Mouse (Mus musculus): ENCODE measurements around the gene Lce1d. TPM values are rescaled to one million over a fixed set of nuclear protein-coding genes. Genes with fewer than 3 reads are reported as not detected.
"Not testable (repeated sequence)": the region's sequence is repeated elsewhere in the genome, so short reads cannot be mapped to it uniquely, and the experiment has no call there.

Lce1d gene
- total RNA-seq (2022) = not detected

GRCm38 (mm10) chr3:92687110-92687509, at the start of gene Lce1d:
Lce1d (minus strand) TSS chr3:92687210.
- DNase-seq (ENCODE audit: low spot score in 2 of 2) = no peak

- no peak for DNase-seq (ENCODE audit: low spot score in 2 of 2)
Measured at GRCm38 (mm10) chr3:92722631-92723030, 35.6 kb upstream of the Lce1d start.

GRCm38 (mm10) chr3:92720250-92720649, 33.2 kb upstream of the Lce1d start, which contains the start of gene Lce1f:
Lce1f (minus strand) TSS chr3:92720350.
- DNase-seq (ENCODE audit: low spot score in 2 of 2) = no peak

GRCm38 (mm10) chr3:92715122-92715521, 28.1 kb upstream of the Lce1d start:
- DNase-seq (ENCODE audit: low spot score in 2 of 2) = no peak

GRCm38 (mm10) chr3:92708974-92709373, 22.0 kb upstream of the Lce1d start, which contains the start of gene Lce1e:
Lce1e (minus strand) TSS chr3:92709074.
- DNase-seq (ENCODE audit: low spot score in 2 of 2) = no peak

- DNase-seq (ENCODE audit: low spot score in 2 of 2) = no peak
Measured at GRCm38 (mm10) chr3:92694613-92695012, 7.6 kb upstream of the Lce1d start.

GRCm38 (mm10) chr3:92691688-92692087, 4.7 kb upstream of the Lce1d start:
- no peak for DNase-seq (ENCODE audit: low spot score in 2 of 2)

- not testable (repeated sequence) for DNase-seq (ENCODE audit: low spot score in 2 of 2)
Measured at GRCm38 (mm10) chr3:92689154-92689553, 2.1 kb upstream of the Lce1d start.

GRCm38 (mm10) chr3:92678947-92679346, 8.1 kb downstream of the Lce1d start, which contains the start of gene Lce1c:
Lce1c (plus strand) TSS chr3:92679247.
- DNase-seq (ENCODE audit: low spot score in 2 of 2) = no peak

GRCm38 (mm10) chr3:92670215-92670614, 16.8 kb downstream of the Lce1d start, which contains the start of gene Lce1a2:
Lce1a2 (minus strand) TSS chr3:92670315.
- DNase-seq (ENCODE audit: low spot score in 2 of 2) = no peak

- DNase-seq (ENCODE audit: low spot score in 2 of 2) = no peak
Measured at GRCm38 (mm10) chr3:92656826-92657225, 30.2 kb downstream of the Lce1d start, which contains the start of gene Lce1b. Lce1b (minus strand) TSS chr3:92656926.

GRCm38 (mm10) chr3:92648207-92648606, 38.8 kb downstream of the Lce1d start, which contains the start of gene Lce1a1:
Lce1a1 (minus strand) TSS chr3:92648307.
- no peak for DNase-seq (ENCODE audit: low spot score in 2 of 2)

GRCm38 (mm10) chr3:92639854-92640253, 47.2 kb downstream of the Lce1d start:
- DNase-seq (ENCODE audit: low spot score in 2 of 2) = no peak

GRCm38 (mm10) chr3:92638653-92638991, 48.4 kb downstream of the Lce1d start:
- no peak for DNase-seq (ENCODE audit: low spot score in 2 of 2)

GRCm38 (mm10) chr3:92637745-92638652, 49.0 kb downstream of the Lce1d start:
- DNase-seq (ENCODE audit: low spot score in 2 of 2) = no peak

Other genes with a start within 250 kb of the Lce1d start
- gene Sprr1b, start 248.4 kb downstream of the Lce1d start, total RNA-seq (2022) = not detected
- not detected for gene Sprr3, start 228.5 kb downstream of the Lce1d start, total RNA-seq (2022)
- not detected for gene Sprr1a, start 201.3 kb downstream of the Lce1d start, total RNA-seq (2022)
- gene Sprr4, start 186.7 kb downstream of the Lce1d start, total RNA-seq (2022) = not detected
- gene 2310046K23Rik, start 152.7 kb downstream of the Lce1d start, total RNA-seq (2022) = not detected
- gene Ivl, start 113.5 kb downstream of the Lce1d start, total RNA-seq (2022) = not detected
- gene Smcp, start 98.2 kb downstream of the Lce1d start, total RNA-seq (2022) = not detected
- gene 2210017I01Rik, start 79.7 kb downstream of the Lce1d start, total RNA-seq (2022) = not detected
- gene Lce6a, start 65.5 kb downstream of the Lce1d start, total RNA-seq (2022) = not detected
- gene Lce1a1, start 38.9 kb downstream of the Lce1d start, total RNA-seq (2022) = not detected
- not detected for gene Lce1b, start 30.3 kb downstream of the Lce1d start, total RNA-seq (2022)
- not detected for gene Lce1a2, start 16.9 kb downstream of the Lce1d start, total RNA-seq (2022)
- not detected for gene Lce1c, start 8.0 kb downstream of the Lce1d start, total RNA-seq (2022)
- not detected for gene Lce1e, start 21.9 kb upstream of the Lce1d start, total RNA-seq (2022)
- not detected for gene Lce1f, start 33.1 kb upstream of the Lce1d start, total RNA-seq (2022)
- gene Gm38119, start 51.9 kb upstream of the Lce1d start, total RNA-seq (2022) = not detected
- not detected for gene Lce1g, start 65.1 kb upstream of the Lce1d start, total RNA-seq (2022)
- not detected for gene Lce1h, start 77.9 kb upstream of the Lce1d start, total RNA-seq (2022)
- gene Lce1i, start 91.7 kb upstream of the Lce1d start, total RNA-seq (2022) = not detected
- not detected for gene Lce1j, start 103.3 kb upstream of the Lce1d start, total RNA-seq (2022)
- gene Lce1k, start 120.7 kb upstream of the Lce1d start, total RNA-seq (2022) = not detected
- gene Kprp, start 140.0 kb upstream of the Lce1d start, total RNA-seq (2022) = not detected
- gene Lce1l, start 164.1 kb upstream of the Lce1d start, total RNA-seq (2022) = not detected
- not detected for gene 2310050C09Rik, start 183.0 kb upstream of the Lce1d start, total RNA-seq (2022)
- not detected for gene Lce3a, start 239.0 kb upstream of the Lce1d start, total RNA-seq (2022)
- gene Lce3b, start 245.8 kb upstream of the Lce1d start, total RNA-seq (2022) = not detected

Measured in gastrocnemius, adult 8-10 months (tissue).